In genomic region chr9:71159686-71160085, GRCm38 (mm10) we compare ENCODE assay signal across 1 mouse cellular context.
TF ChIP-seq lines count a peak whose summit lies in the region.

No protein-coding gene starts in this region.

TF ChIP-seq in MEL, 35 proteins besides CTCF, POLR2A, EP300 and RAD21:
- no peak for TF ChIP-seq TCF12 (IDR thresholded peaks at IDR 0.05; ENCODE audit: low read depth, low read length)
- no peak for TF ChIP-seq MYC (IDR thresholded peaks at IDR 0.05; ENCODE audit: low read depth, low read length)
- no peak for TF ChIP-seq MXI1 (IDR thresholded peaks at IDR 0.05; ENCODE audit: low read depth, low read length)
- no peak for TF ChIP-seq POLR2AphosphoS2 (IDR thresholded peaks at IDR 0.05; ENCODE audit: low read length)
